Mouse (Mus musculus) heart, adult 18-20 months (tissue): ENCODE measurements at regions not wholly inside any gene's neighbourhood (a gene's known extent, or its start where the extent isn't known, plus 50 kb on each side); places are given as distances from the start of the nearest gene placed in this dataset.
A peak's percentile ranks its signal among the peaks of the same experiment; 100 is the strongest.

Experiments
- DNase-seq, 2 experiments: peaks; one replicate each; pipeline ENCODE4 v3.0.0; 2021 to 2022; ENCODE audit warnings: mixed read lengths in 1 of 2

GRCm38 (mm10) chr12:54313211-54313845 lies 109.7 kb upstream of the Egln3 start:
- peak; percentile 73 to 77 for DNase-seq

GRCm38 (mm10) chr12:54312522-54313210 lies 109.0 kb upstream of the Egln3 start:
- DNase-seq: peak; percentile 5 to 31

GRCm38 (mm10) chr12:54311896-54312521 lies 108.3 kb upstream of the Egln3 start:
- DNase-seq: no peak

- no peak for DNase-seq
Measured at GRCm38 (mm10) chr12:54309874-54310273, 106.2 kb upstream of the Egln3 start.

GRCm38 (mm10) chr12:54309219-54309618 lies 105.6 kb upstream of the Egln3 start:
- DNase-seq: no peak

- no peak for DNase-seq
Measured at GRCm38 (mm10) chr12:54305135-54305630, 101.5 kb upstream of the Egln3 start.

- DNase-seq: no peak
Measured at GRCm38 (mm10) chr12:54303746-54304145, 100.1 kb upstream of the Egln3 start.

- DNase-seq: no peak
Measured at GRCm38 (mm10) chr12:54299506-54299905, 95.8 kb upstream of the Egln3 start.

GRCm38 (mm10) chr12:54293248-54293647 lies 89.6 kb upstream of the Egln3 start:
- DNase-seq: no peak

GRCm38 (mm10) chr12:54290311-54290710 lies 86.7 kb upstream of the Egln3 start:
- no peak for DNase-seq

- peak; percentile 36 to 37 for DNase-seq
Measured at GRCm38 (mm10) chr12:54288747-54289146, 85.1 kb upstream of the Egln3 start.

- DNase-seq: no peak
Measured at GRCm38 (mm10) chr12:54288041-54288502, 84.4 kb upstream of the Egln3 start.

GRCm38 (mm10) chr12:54286911-54287819 lies 83.5 kb upstream of the Egln3 start:
- peak; percentile 79 to 86 for DNase-seq

- DNase-seq: no peak
Measured at GRCm38 (mm10) chr12:54283646-54284045, 80.0 kb upstream of the Egln3 start.

GRCm38 (mm10) chr12:54283011-54283410 lies 79.4 kb upstream of the Egln3 start:
- DNase-seq: no peak

GRCm38 (mm10) chr12:54282281-54282921 lies 78.7 kb upstream of the Egln3 start:
- DNase-seq: peak in 1 of 2 experiments; percentile 29

GRCm38 (mm10) chr12:54280457-54280856 lies 76.8 kb upstream of the Egln3 start:
- DNase-seq: peak; percentile 55 to 66

GRCm38 (mm10) chr12:54280001-54280400 lies 76.3 kb upstream of the Egln3 start:
- no peak for DNase-seq

- DNase-seq: no peak
Measured at GRCm38 (mm10) chr12:54276978-54277537, 73.4 kb upstream of the Egln3 start.

- no peak for DNase-seq
Measured at GRCm38 (mm10) chr12:54273506-54273905, 69.8 kb upstream of the Egln3 start.

- DNase-seq: no peak
Measured at GRCm38 (mm10) chr12:54272696-54273095, 69.0 kb upstream of the Egln3 start.
